Mouse (Mus musculus): ENCODE results near the gene Faiml.

Faiml gene

GRCm38 (mm10) chr9:99180272-99180671 is 56.8 kb downstream of the Faiml start:
- DNase-seq (ENCODE audit: low spot score): no peak

All from adipocyte (in vitro differentiated cells).